Mouse (Mus musculus) urinary bladder, postnatal 14 days (tissue): ENCODE results near the gene Cops7b.
"Not testable (repeated sequence)": the region's sequence is repeated elsewhere in the genome, so short reads cannot be mapped to it uniquely, and the experiment has no call there.

ENCODE experiments used
- DNase-seq: peaks from one replicate; pipeline ENCODE4 v3.0.0; 2021; ENCODE audit warnings: low spot score

Gene Cops7b

GRCm38 (mm10) chr1:86582451-86583096, at the start of gene Cops7b, which contains the start of gene Pde6d:
Gene Cops7b, plus strand, starts transcription at chr1:86582904.
Gene Pde6d, minus strand, starts transcription at chr1:86582629.
- peak; percentile 97 for DNase-seq

- DNase-seq: no peak
Observed at GRCm38 (mm10) chr1:86533411-86534130, 49.1 kb upstream of the Cops7b start.

- no peak for DNase-seq
Observed at GRCm38 (mm10) chr1:86538383-86538782, 44.3 kb upstream of the Cops7b start.

GRCm38 (mm10) chr1:86539583-86539982, 43.1 kb upstream of the Cops7b start:
- not testable (repeated sequence) for DNase-seq

GRCm38 (mm10) chr1:86542584-86542983, 40.1 kb upstream of the Cops7b start:
- no peak for DNase-seq

GRCm38 (mm10) chr1:86546797-86547196, 35.9 kb upstream of the Cops7b start:
- no peak for DNase-seq

GRCm38 (mm10) chr1:86551299-86551698, 31.4 kb upstream of the Cops7b start:
- no peak for DNase-seq

- no peak for DNase-seq
Observed at GRCm38 (mm10) chr1:86551877-86552276, 30.8 kb upstream of the Cops7b start.

GRCm38 (mm10) chr1:86555665-86556064, 27.0 kb upstream of the Cops7b start:
- no peak for DNase-seq

- DNase-seq: peak; percentile 14
Observed at GRCm38 (mm10) chr1:86557872-86558271, 24.8 kb upstream of the Cops7b start.

- DNase-seq: no peak
Observed at GRCm38 (mm10) chr1:86559232-86559631, 23.5 kb upstream of the Cops7b start.

GRCm38 (mm10) chr1:86562663-86563062, 20.0 kb upstream of the Cops7b start:
- DNase-seq: no peak

GRCm38 (mm10) chr1:86568409-86568808, 14.3 kb upstream of the Cops7b start:
- no peak for DNase-seq

GRCm38 (mm10) chr1:86569292-86569860, 13.3 kb upstream of the Cops7b start:
- no peak for DNase-seq

- DNase-seq: no peak
Observed at GRCm38 (mm10) chr1:86571381-86571780, 11.3 kb upstream of the Cops7b start.

- DNase-seq: no peak
Observed at GRCm38 (mm10) chr1:86571941-86572340, 10.8 kb upstream of the Cops7b start.

GRCm38 (mm10) chr1:86580426-86580825, 2.3 kb upstream of the Cops7b start:
- DNase-seq: no peak

- DNase-seq: peak; percentile 9
Observed at GRCm38 (mm10) chr1:86581692-86582450, 833 bp upstream of the Cops7b start.

GRCm38 (mm10) chr1:86583709-86584108, 1.0 kb downstream of the Cops7b start:
- no peak for DNase-seq

- DNase-seq: peak; percentile 80
Observed at GRCm38 (mm10) chr1:86586992-86587391, 4.3 kb downstream of the Cops7b start.

GRCm38 (mm10) chr1:86594539-86594938, 11.8 kb downstream of the Cops7b start:
- no peak for DNase-seq

- no peak for DNase-seq
Observed at GRCm38 (mm10) chr1:86595315-86595714, 12.6 kb downstream of the Cops7b start.
